Mouse (Mus musculus): Measurements from ENCODE around the gene Cdc45.

Gene Cdc45

GRCm38 (mm10) chr16:18795223-18795899 is 16.4 kb downstream of the Cdc45 start:
- in situ Hi-C loops (cut with MboI, MseI), result loop anchor here (5.0 kb wide), 1 partner anchor 513 kb away; no protein-coding TSS in a partner anchor

GRCm38 (mm10) chr16:18788627-18789406 is 23.0 kb downstream of the Cdc45 start:
- in situ Hi-C loops (cut with MboI, MseI), result no loop called here

GRCm38 (mm10) chr16:18786652-18787051 is 25.1 kb downstream of the Cdc45 start:
- in situ Hi-C loops (cut with MboI, MseI), result no loop called here

GRCm38 (mm10) chr16:18785485-18785884 is 26.3 kb downstream of the Cdc45 start:
- in situ Hi-C loops (cut with MboI, MseI), result no loop called here

GRCm38 (mm10) chr16:18785025-18785424 is 26.8 kb downstream of the Cdc45 start:
- in situ Hi-C loops (cut with MboI, MseI), result no loop called here

- in situ Hi-C loops (cut with MboI, MseI), result no loop called here
Observed at GRCm38 (mm10) chr16:18781810-18782209, 30.0 kb downstream of the Cdc45 start.

- in situ Hi-C loops (cut with MboI, MseI), result loop anchor here (5.0 kb wide), 1 partner anchor 81 kb away; no protein-coding TSS in a partner anchor
Observed at GRCm38 (mm10) chr16:18778461-18778860, 33.3 kb downstream of the Cdc45 start.

GRCm38 (mm10) chr16:18777101-18778080 is 34.4 kb downstream of the Cdc45 start:
- in situ Hi-C loops (cut with MboI, MseI), result loop anchor here (5.0 kb wide), 1 partner anchor 80 kb away; no protein-coding TSS in a partner anchor

GRCm38 (mm10) chr16:18776556-18777100 is 35.2 kb downstream of the Cdc45 start, which contains the start of gene Cldn5:
Cldn5 (plus strand) TSS chr16:18776847.
- in situ Hi-C loops (cut with MboI, MseI), result loop anchor here (5.0 kb wide), 1 partner anchor 79 kb away; no protein-coding TSS in a partner anchor

- in situ Hi-C loops (cut with MboI, MseI), result loop anchor here (5.0 kb wide), 1 partner anchor 79 kb away; no protein-coding TSS in a partner anchor
Observed at GRCm38 (mm10) chr16:18775621-18776555, 35.9 kb downstream of the Cdc45 start.

GRCm38 (mm10) chr16:18773936-18774335 is 37.9 kb downstream of the Cdc45 start:
- in situ Hi-C loops (cut with MboI, MseI), result no loop called here

GRCm38 (mm10) chr16:18769501-18769900 is 42.3 kb downstream of the Cdc45 start:
- in situ Hi-C loops (cut with MboI, MseI), result no loop called here

- in situ Hi-C loops (cut with MboI, MseI), result no loop called here
Observed at GRCm38 (mm10) chr16:18766390-18766789, 45.4 kb downstream of the Cdc45 start.

GRCm38 (mm10) chr16:18762960-18763359 is 48.8 kb downstream of the Cdc45 start:
- in situ Hi-C loops (cut with MboI, MseI), result no loop called here

GRCm38 (mm10) chr16:18761734-18762133 is 50.1 kb downstream of the Cdc45 start:
- in situ Hi-C loops (cut with MboI, MseI), result no loop called here

- in situ Hi-C loops (cut with MboI, MseI), result no loop called here
Observed at GRCm38 (mm10) chr16:18751885-18752499, 59.8 kb downstream of the Cdc45 start.

GRCm38 (mm10) chr16:18751101-18751500 is 60.7 kb downstream of the Cdc45 start:
- in situ Hi-C loops (cut with MboI, MseI), result no loop called here

- in situ Hi-C loops (cut with MboI, MseI), result no loop called here
Observed at GRCm38 (mm10) chr16:18746268-18747122, 65.3 kb downstream of the Cdc45 start.

GRCm38 (mm10) chr16:18738303-18738702 is 73.5 kb downstream of the Cdc45 start:
- in situ Hi-C loops (cut with MboI, MseI), result no loop called here

All from T-helper 1 cell (primary cell).